Mouse (Mus musculus) limb, embryonic 11.5 days (tissue): ENCODE results near the gene Ywhag. TPM values are rescaled to one million over a fixed set of nuclear protein-coding genes. Genes with fewer than 3 reads are reported as not detected.

ENCODE experiments used
- ATAC-seq: fragments of 200-750 bp; cut with Nextera tagmentation; 2 replicates; pipeline ENCODE4 v1.8.0; 2017; ENCODE audit warnings: low read depth; ENCODE audit not compliant: insufficient number of reproducible peaks, low FRiP score, low TSS enrichment
- DNase-seq: peaks from one replicate; pipeline ENCODE4 v3.0.0-alpha.2; 2015; ENCODE audit warnings: low spot score
- H3K27ac ChIP-seq: fragments of 300-500 bp; sonication (generic); replicated peaks from 2 replicates; pipeline ENCODE4 v1.5.1; 2014; ENCODE audit warnings: low read depth, mild to moderate bottlenecking, low read length
- H3K27me3 ChIP-seq: fragments of 300-500 bp; sonication (generic); 2 replicates; pipeline ENCODE4 v1.6.1; 2014; ENCODE audit warnings: mild to moderate bottlenecking, low read length, mixed read lengths; ENCODE audit not compliant: control insufficient read depth, insufficient read depth
- H3K36me3 ChIP-seq: fragments of 300-500 bp; sonication (generic); 2 replicates; pipeline ENCODE4 v1.6.1; 2014; ENCODE audit warnings: mild to moderate bottlenecking, low read length, moderate library complexity, mixed read lengths; ENCODE audit not compliant: control insufficient read depth, insufficient read depth
- H3K4me1 ChIP-seq: fragments of 300-500 bp; sonication (generic); 2 replicates; pipeline ENCODE4 v1.6.1; 2014; ENCODE audit warnings: low read length, mixed read lengths; ENCODE audit not compliant: control insufficient read depth, insufficient read depth
- H3K4me2 ChIP-seq: fragments of 300-500 bp; sonication (generic); 2 replicates; pipeline ENCODE4 v1.6.1; 2014; ENCODE audit warnings: low read depth, mild to moderate bottlenecking, moderate library complexity; ENCODE audit not compliant: severe bottlenecking
- H3K4me3 ChIP-seq: fragments of 300-500 bp; sonication (generic); 2 replicates; pipeline ENCODE4 v1.5.1; 2014; ENCODE audit warnings: low read depth, low read length
- H3K9ac ChIP-seq: fragments of 300-500 bp; sonication (generic); 2 replicates; pipeline ENCODE4 v1.6.1; 2014; ENCODE audit warnings: mild to moderate bottlenecking, low read length
- H3K9me3 ChIP-seq: fragments of 300-500 bp; sonication (generic); 2 replicates; pipeline ENCODE4 v1.6.1; 2016; ENCODE audit warnings: low read length; ENCODE audit not compliant: control insufficient read depth
- WGBS: fragments of 180-500 bp; shearing (Covaris S2); extraction: QIAGEN DNeasy Blood & Tissue Kit; methylation state at CpG from one replicate; pipeline ENCODE4 v1.1.7; 2014; 5-methylcytosine and 5-hydroxymethylcytosine counted together
- polyA plus RNA-seq: library from polyadenylated mRNA; unstranded; fragments of >200 nt; fragmentation: Nextera tagmentation; extraction: Ambion mirVana; gene quantifications from 2 replicates; pipeline ENCODE4 v1.2.1, GENCODE M21; 2014

Ywhag gene
- polyA plus RNA-seq, 1 experiment from 2014 or later, result 105 TPM

- DNase-seq, result no peak
- ATAC-seq, result no peak
- Histone ChIP-seq H3K4me1 (no peaks in the 10 kb centered on the region), H3K27ac (no peak overlapping the region), H3K9ac (no peak overlapping the region), H3K4me3 (no peak overlapping the region), H3K4me2 (no peak overlapping the region), H3K9me3 (no peaks in the 10 kb centered on the region), H3K36me3 (peaks cover 7% of the 10 kb centered on the region; the same call in 1 of the 2 replicates), H3K27me3 (no peaks in the 10 kb centered on the region)
- WGBS, result 84% methylated on average over 6 of the region's 6 CpGs
These were observed 4.6 kb downstream of the Ywhag start for GRCm38 (mm10) chr5:135929685-135930424.

GRCm38 (mm10) chr5:135923901-135924300 lies 10.5 kb downstream of the Ywhag start:
- no peaks in the 10 kb centered on the region for H3K27me3 ChIP-seq
- H3K4me1 ChIP-seq, result no peaks in the 10 kb centered on the region
- 97% methylated on average over 7 of the region's 7 CpGs for WGBS
- no peak overlapping the region for H3K4me2 ChIP-seq
- DNase-seq, result no peak
- H3K36me3 ChIP-seq, result peaks cover 25% of the 10 kb centered on the region
- H3K9me3 ChIP-seq, result no peaks in the 10 kb centered on the region
- H3K9ac ChIP-seq, result no peak overlapping the region
- H3K27ac ChIP-seq, result no peak overlapping the region
- no peak overlapping the region for H3K4me3 ChIP-seq
- ATAC-seq, result no peak

- DNase-seq (no peak), ATAC-seq (no peak)
- 92% methylated on average over 3 of the region's 3 CpGs for WGBS
- Histone ChIP-seq H3K27me3 (no peaks in the 10 kb centered on the region), H3K4me2 (no peak overlapping the region), H3K4me1 (no peaks in the 10 kb centered on the region), H3K4me3 (no peak overlapping the region), H3K9me3 (no peaks in the 10 kb centered on the region), H3K36me3 (peaks cover 33% of the 10 kb centered on the region), H3K9ac (no peak overlapping the region), H3K27ac (no peak overlapping the region)
These were observed 14.5 kb downstream of the Ywhag start for GRCm38 (mm10) chr5:135919902-135920301.

- Histone ChIP-seq H3K4me3 (no peak overlapping the region), H3K9ac (no peak overlapping the region), H3K9me3 (no peaks in the 10 kb centered on the region), H3K4me2 (no peak overlapping the region), H3K4me1 (no peaks in the 10 kb centered on the region), H3K36me3 (peaks cover 36% of the 10 kb centered on the region), H3K27me3 (no peaks in the 10 kb centered on the region), H3K27ac (no peak overlapping the region)
- ATAC-seq (no peak), DNase-seq (no peak)
- 96% methylated on average over 5 of the region's 5 CpGs for WGBS
These were observed 15.8 kb downstream of the Ywhag start for GRCm38 (mm10) chr5:135918593-135918992.

GRCm38 (mm10) chr5:135918059-135918437 lies 16.4 kb downstream of the Ywhag start:
- no peak for DNase-seq
- no peak overlapping the region for H3K4me2 ChIP-seq
- H3K27me3 ChIP-seq, result no peaks in the 10 kb centered on the region
- no peak overlapping the region for H3K4me3 ChIP-seq
- H3K9me3 ChIP-seq, result no peaks in the 10 kb centered on the region
- no peak overlapping the region for H3K27ac ChIP-seq
- ATAC-seq, result no peak
- no peaks in the 10 kb centered on the region for H3K4me1 ChIP-seq
- no peak overlapping the region for H3K9ac ChIP-seq
- WGBS, result 95% methylated on average over 5 of the region's 5 CpGs
- peaks cover 36% of the 10 kb centered on the region for H3K36me3 ChIP-seq

GRCm38 (mm10) chr5:135917327-135918058 lies 16.9 kb downstream of the Ywhag start:
- DNase-seq, result no peak
- WGBS, result 91% methylated on average over 8 of the region's 8 CpGs
- no peaks in the 10 kb centered on the region for H3K4me1 ChIP-seq
- H3K4me2 ChIP-seq, result no peak overlapping the region
- H3K36me3 ChIP-seq, result peaks cover 36% of the 10 kb centered on the region
- H3K27me3 ChIP-seq, result no peaks in the 10 kb centered on the region
- H3K4me3 ChIP-seq, result no peak overlapping the region
- no peak overlapping the region for H3K27ac ChIP-seq
- H3K9me3 ChIP-seq, result no peaks in the 10 kb centered on the region
- H3K9ac ChIP-seq, result no peak overlapping the region
- ATAC-seq, result no peak

GRCm38 (mm10) chr5:135916601-135917000 lies 17.8 kb downstream of the Ywhag start:
- H3K9me3 ChIP-seq, result no peaks in the 10 kb centered on the region
- no peak overlapping the region for H3K27ac ChIP-seq
- H3K9ac ChIP-seq, result no peak overlapping the region
- no peaks in the 10 kb centered on the region for H3K4me1 ChIP-seq
- WGBS, result 90% methylated on average over 3 of the region's 3 CpGs
- DNase-seq, result no peak
- no peak for ATAC-seq
- no peaks in the 10 kb centered on the region for H3K27me3 ChIP-seq
- H3K4me3 ChIP-seq, result no peak overlapping the region
- peaks cover 31% of the 10 kb centered on the region for H3K36me3 ChIP-seq
- no peak overlapping the region for H3K4me2 ChIP-seq

- ATAC-seq (no peak), DNase-seq (no peak)
- Histone ChIP-seq H3K36me3 (peaks cover 29% of the 10 kb centered on the region), H3K27me3 (no peaks in the 10 kb centered on the region), H3K27ac (no peak overlapping the region), H3K9ac (no peak overlapping the region), H3K4me2 (no peak overlapping the region), H3K4me3 (no peak overlapping the region), H3K4me1 (no peaks in the 10 kb centered on the region), H3K9me3 (no peaks in the 10 kb centered on the region)
- WGBS, result 83% methylated on average over 6 of the region's 6 CpGs
These were observed 18.3 kb downstream of the Ywhag start for GRCm38 (mm10) chr5:135916051-135916565.
